Mouse (Mus musculus): ENCODE results near the gene Bcl2l12. TPM values are rescaled to one million over a fixed set of nuclear protein-coding genes. Genes with fewer than 3 reads are reported as not detected.
A peak's percentile ranks its signal among the peaks of the same experiment; 100 is the strongest.

The Bcl2l12 gene
- total and polyA plus RNA-seq, 3 experiments: 16.6 to 24.6 TPM; not detected in 1

DNA sequence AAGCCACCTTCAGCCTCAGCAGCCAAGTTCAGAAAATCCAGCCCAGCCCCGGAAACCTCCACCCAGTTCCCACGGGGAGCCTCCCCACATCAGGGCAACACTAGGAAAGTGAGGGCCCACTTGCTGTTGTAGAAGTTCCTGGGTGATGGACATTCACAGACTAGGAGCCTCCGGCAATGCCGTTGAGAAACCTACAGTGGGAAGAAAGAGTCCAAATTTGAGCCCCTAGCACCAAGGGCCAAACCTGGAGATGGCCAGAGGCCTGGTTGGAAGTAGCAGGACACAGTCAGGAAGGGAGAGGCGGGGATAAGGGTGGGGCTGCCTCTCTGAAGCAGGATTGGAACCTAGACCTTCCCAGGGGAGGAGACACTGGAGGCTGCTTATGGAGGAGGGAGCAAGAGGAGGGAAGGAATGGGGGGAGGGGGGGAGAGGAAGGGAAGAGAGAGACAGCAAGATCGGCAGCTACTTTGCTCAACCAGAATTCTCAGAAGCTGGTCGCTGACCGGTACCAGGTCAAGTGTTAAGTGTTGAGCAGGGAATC is 20.6 kb upstream of the Bcl2l12 start:
- H3K4me3 ChIP-seq (ENCODE audit: control insufficient read depth in 1 of 2, insufficient read depth in 1 of 2, low read depth in 2 of 2, low read length in 2 of 2): no peak overlapping the region
- peak overlapping the region; percentile 31; the same call in 1 of the 2 replicates for H3K9ac ChIP-seq (ENCODE audit: control insufficient read depth, low read depth, low read length, poor library complexity, severe bottlenecking)
- H3K27me3 ChIP-seq (ENCODE audit: control insufficient read depth in 1 of 2, insufficient read depth in 2 of 2, low read length in 2 of 2): no peaks in the 10 kb centered on the region

DNA sequence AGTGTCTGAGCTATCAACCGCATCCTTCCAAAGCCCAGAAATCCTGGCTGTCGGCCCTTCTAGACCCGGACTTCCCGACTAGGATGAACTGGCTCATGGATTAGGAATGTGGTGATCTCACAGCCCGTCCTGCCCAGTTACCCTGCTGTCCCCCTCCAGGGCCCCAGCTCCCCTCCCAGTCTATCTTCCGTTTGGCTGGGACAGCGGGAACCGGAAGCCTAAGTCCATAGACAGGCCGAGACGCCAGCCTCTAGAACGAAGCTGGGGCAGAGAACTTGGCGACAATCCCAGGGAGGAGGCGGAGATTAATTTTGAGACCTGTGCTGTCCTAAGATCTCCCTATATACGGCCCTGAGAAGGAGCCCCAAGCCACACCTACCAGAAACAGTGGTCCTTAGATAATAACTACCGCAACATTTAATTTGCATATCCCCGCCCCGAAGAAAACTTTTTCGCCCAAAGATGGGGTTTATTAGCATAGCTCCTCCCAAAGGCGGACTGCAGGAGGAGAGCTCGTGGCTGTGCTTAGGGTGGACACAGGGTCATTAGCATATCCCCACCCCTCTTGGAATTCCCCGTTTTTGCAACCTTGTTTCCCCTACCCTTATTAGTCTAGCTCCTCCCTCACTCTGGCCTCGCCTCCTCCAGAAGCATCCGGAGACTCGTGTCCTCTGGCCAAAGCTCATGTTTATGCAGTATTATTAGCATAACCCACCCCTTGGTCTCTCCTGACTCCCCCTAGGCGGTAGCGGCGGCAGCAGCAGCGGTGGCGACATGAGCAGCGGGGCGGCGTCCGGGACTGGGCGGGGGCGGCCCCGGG is 18.9 kb upstream of the Bcl2l12 start, which contains the start of gene Rras:
Gene Rras, plus strand, starts transcription at position 720 of the 820 bp plus-strand sequence.
- Histone ChIP-seq H3K27ac (ENCODE audit: control insufficient read depth, low read depth, low read length) (peak within 1 kb of the TSS; percentile 93), H3K36me3 (ENCODE audit: control insufficient read depth in 1 of 2, insufficient read depth in 2 of 2, low read length in 2 of 2) (peaks cover 1 to 17% of the 10 kb centered on the region in 2 experiments; a peak in 2 of 4 replicates), H3K9ac (ENCODE audit: control insufficient read depth, low read depth, low read length, poor library complexity, severe bottlenecking) (peak within 1 kb of the TSS; percentile 70), H3K79me2 (ENCODE audit: control insufficient read depth, insufficient read depth, low read length, poor library complexity) (peaks cover 16% of the 10 kb centered on the region), H3K27me3 (ENCODE audit: control insufficient read depth in 1 of 2, insufficient read depth in 2 of 2, low read length in 2 of 2) (no peaks in the 10 kb centered on the region), H3K9me3 (replicated peaks; ENCODE audit: insufficient read depth, low read length) (no peaks in the 10 kb centered on the region), H3K4me3 (ENCODE audit: control insufficient read depth in 1 of 2, insufficient read depth in 1 of 2, low read depth in 2 of 2, low read length in 2 of 2) (peak within 1 kb of the TSS; percentile 83 to 85), H3K4me1 (ENCODE audit: control insufficient read depth in 1 of 2, insufficient read depth in 2 of 2, low read length in 2 of 2) (peaks cover 4 to 25% of the 10 kb centered on the region in 2 experiments)
- TF ChIP-seq USF1 (IDR thresholded peaks at IDR 0.05; ENCODE audit: low read depth, low read length): no peak
- peak; percentile 84 for TF ChIP-seq ZMIZ1 (IDR thresholded peaks at IDR 0.05; ENCODE audit: low read depth, low read length)
- TF ChIP-seq POLR2A (IDR thresholded peaks at IDR 0.05; ENCODE audit: control insufficient read depth in 1 of 2, insufficient read depth in 1 of 2, low read depth in 1 of 2, low read length in 2 of 2, poor library complexity in 1 of 2): peak; percentile 57 to 74; a peak in 3 of 4 replicates
- TF ChIP-seq USF2 (IDR thresholded peaks at IDR 0.05; ENCODE audit: borderline replicate concordance in 1 of 2, insufficient read depth in 1 of 2, low read depth in 1 of 2, low read length in 2 of 2): no peak
- TF ChIP-seq POLR2AphosphoS2 (IDR thresholded peaks at IDR 0.05; ENCODE audit: low read length): peak; percentile 65; the same call in 1 of the 2 replicates
- TF ChIP-seq EP300 (IDR thresholded peaks at IDR 0.05; ENCODE audit: low read depth in 1 of 2, low read length in 2 of 2): peak in 1 of 2 experiments; percentile 36; a peak in 1 of 4 replicates
- TF ChIP-seq ZNF384 (IDR thresholded peaks at IDR 0.05; ENCODE audit: low read depth, low read length): 0 out of 2 replicates have a peak, but pooled peaks have one; percentile 23
- TF ChIP-seq MAZ (IDR thresholded peaks at IDR 0.05; ENCODE audit: low read depth, low read length): 0 out of 2 replicates have a peak, but pooled peaks have one; percentile 75
- TF ChIP-seq SIN3A (IDR thresholded peaks at IDR 0.05; ENCODE audit: low read length): peak; percentile 81
- peak; percentile 65 for TF ChIP-seq ELF1 (IDR thresholded peaks at IDR 0.05; ENCODE audit: low read depth, low read length)
- TF ChIP-seq UBTF (IDR thresholded peaks at IDR 0.05; ENCODE audit: borderline replicate concordance, insufficient read depth, low read depth, low read length): no peak
- TF ChIP-seq NRF1 (IDR thresholded peaks at IDR 0.05; ENCODE audit: insufficient read depth, low read depth, low read length, poor library complexity, severe bottlenecking): 0 out of 2 replicates have a peak, but pooled peaks have one; percentile 2
- peak; percentile 83 for TF ChIP-seq TBP (IDR thresholded peaks at IDR 0.05; ENCODE audit: low read depth, low read length)
- TF ChIP-seq GATA1 (IDR thresholded peaks at IDR 0.05; ENCODE audit: low read depth, low read length): peak; percentile 53
- no peak for TF ChIP-seq MEF2A (IDR thresholded peaks at IDR 0.05; ENCODE audit: extremely low read depth, insufficient replicate concordance, low read depth, low read length, poor library complexity, severe bottlenecking)
- peak in 1 of 3 experiments; percentile 17; a peak in 1 of 6 replicates for TF ChIP-seq CTCF (IDR thresholded peaks at IDR 0.05 in 2 of 3, conservative IDR thresholded peaks at IDR 0.05 in 1 of 3; ENCODE audit: control insufficient read depth in 1 of 3, insufficient read depth in 1 of 3, low read depth in 2 of 3, low read length in 3 of 3, poor library complexity in 1 of 3, severe bottlenecking in 1 of 3)
- no peak; the same call in 1 of the 2 replicates for TF ChIP-seq MXI1 (IDR thresholded peaks at IDR 0.05; ENCODE audit: low read depth, low read length)
- TF ChIP-seq MYC (IDR thresholded peaks at IDR 0.05; ENCODE audit: low read depth, low read length): peak; percentile 56
- peak; percentile 18; the same call in 1 of the 2 replicates for TF ChIP-seq RCOR1 (IDR thresholded peaks at IDR 0.05; ENCODE audit: low read depth, low read length)
- no peak; the same call in 1 of the 2 replicates for TF ChIP-seq ZC3H11A (IDR thresholded peaks at IDR 0.05; ENCODE audit: low read depth, low read length)
- no peak for TF ChIP-seq ZKSCAN1 (IDR thresholded peaks at IDR 0.05; ENCODE audit: low read depth, low read length)
- peak; percentile 62 for TF ChIP-seq NELFE (IDR thresholded peaks at IDR 0.05; ENCODE audit: low read depth, low read length)
- no peak for TF ChIP-seq CHD2 (IDR thresholded peaks at IDR 0.05; ENCODE audit: low read length)
- TF ChIP-seq HCFC1 (IDR thresholded peaks at IDR 0.05; ENCODE audit: low read depth, low read length): peak; percentile 72
- peak; percentile 100 for DNase-seq (ENCODE audit: low read depth, low spot score)

More for the DNA sequence above, 20.6 kb upstream of the Bcl2l12 start:
- DNase-seq (ENCODE audit: low read depth, low spot score): peak; percentile 34
- Histone ChIP-seq H3K9me3 (replicated peaks; ENCODE audit: insufficient read depth, low read length) (no peaks in the 10 kb centered on the region), H3K79me2 (ENCODE audit: control insufficient read depth, insufficient read depth, low read length, poor library complexity) (peaks cover 12% of the 10 kb centered on the region), H3K27ac (ENCODE audit: control insufficient read depth, low read depth, low read length) (no peak overlapping the region), H3K36me3 (ENCODE audit: control insufficient read depth in 1 of 2, insufficient read depth in 2 of 2, low read length in 2 of 2) (peaks cover 0 to 17% of the 10 kb centered on the region in 2 experiments; a peak in 2 of 4 replicates), H3K4me1 (ENCODE audit: control insufficient read depth in 1 of 2, insufficient read depth in 2 of 2, low read length in 2 of 2) (peaks cover 4 to 20% of the 10 kb centered on the region in 2 experiments)
- TF ChIP-seq RAD21 (IDR thresholded peaks at IDR 0.05; ENCODE audit: low read depth, low read length) (no peak), HCFC1 (IDR thresholded peaks at IDR 0.05; ENCODE audit: low read depth, low read length) (no peak), ETS1 (IDR thresholded peaks at IDR 0.05; ENCODE audit: low read depth, low read length) (no peak), CHD2 (IDR thresholded peaks at IDR 0.05; ENCODE audit: low read length) (no peak), NELFE (IDR thresholded peaks at IDR 0.05; ENCODE audit: low read depth, low read length) (no peak), KAT2A (conservative IDR thresholded peaks at IDR 0.05; ENCODE audit: low read depth, low read length) (no peak), MYB (IDR thresholded peaks at IDR 0.05; ENCODE audit: low read depth, low read length) (no peak), UBTF (IDR thresholded peaks at IDR 0.05; ENCODE audit: borderline replicate concordance, insufficient read depth, low read depth, low read length) (no peak), ZNF384 (IDR thresholded peaks at IDR 0.05; ENCODE audit: low read depth, low read length) (no peak)
